Mouse (Mus musculus) lung, postnatal 10 days (tissue): ENCODE results near the gene Grk5.
A peak's percentile ranks its signal among the peaks of the same experiment; 100 is the strongest.

ENCODE experiments used
- DNase-seq: peaks from one replicate; pipeline ENCODE4 v3.0.0; 2021

The Grk5 gene

GRCm38 (mm10) chr19:60981391-60981790 lies 91.8 kb downstream of the Grk5 start:
- DNase-seq = no peak

GRCm38 (mm10) chr19:60981894-60982293 lies 92.3 kb downstream of the Grk5 start:
- no peak for DNase-seq

- DNase-seq = peak; percentile 51
These were observed 100.2 kb downstream of the Grk5 start for GRCm38 (mm10) chr19:60989766-60990165.

GRCm38 (mm10) chr19:60994214-60994613 lies 104.7 kb downstream of the Grk5 start:
- no peak for DNase-seq

- DNase-seq = no peak
These were observed 105.3 kb downstream of the Grk5 start for GRCm38 (mm10) chr19:60994845-60995244.

GRCm38 (mm10) chr19:60997784-60998183 lies 108.2 kb downstream of the Grk5 start:
- DNase-seq = no peak

- no peak for DNase-seq
These were observed 110.1 kb downstream of the Grk5 start for GRCm38 (mm10) chr19:60999652-61000051.

GRCm38 (mm10) chr19:61000958-61001357 lies 111.4 kb downstream of the Grk5 start:
- no peak for DNase-seq

GRCm38 (mm10) chr19:61009266-61009665 lies 119.7 kb downstream of the Grk5 start:
- no peak for DNase-seq

- DNase-seq = no peak
These were observed 128.1 kb downstream of the Grk5 start for GRCm38 (mm10) chr19:61017477-61018266.

GRCm38 (mm10) chr19:61021502-61021901 lies 132.0 kb downstream of the Grk5 start:
- peak; percentile 7 for DNase-seq

- DNase-seq = peak; percentile 33
These were observed 132.5 kb downstream of the Grk5 start for GRCm38 (mm10) chr19:61021939-61022566.

- DNase-seq = no peak
These were observed 142.0 kb downstream of the Grk5 start for GRCm38 (mm10) chr19:61031570-61031969.

GRCm38 (mm10) chr19:61039151-61039550 lies 149.6 kb downstream of the Grk5 start:
- DNase-seq = no peak

- DNase-seq = no peak
These were observed 159.1 kb downstream of the Grk5 start for GRCm38 (mm10) chr19:61048646-61049045.

GRCm38 (mm10) chr19:61049413-61049812 lies 159.9 kb downstream of the Grk5 start:
- peak; percentile 23 for DNase-seq

GRCm38 (mm10) chr19:61051151-61051550 lies 161.6 kb downstream of the Grk5 start:
- no peak for DNase-seq

GRCm38 (mm10) chr19:61052008-61052407 lies 162.5 kb downstream of the Grk5 start:
- DNase-seq = no peak

- DNase-seq = peak; percentile 33
These were observed 163.2 kb downstream of the Grk5 start for GRCm38 (mm10) chr19:61052786-61053185.

GRCm38 (mm10) chr19:61056783-61057410 lies 167.3 kb downstream of the Grk5 start:
- DNase-seq = no peak

- DNase-seq = peak; percentile 67
These were observed 168.0 kb downstream of the Grk5 start for GRCm38 (mm10) chr19:61057581-61057980.

- DNase-seq = peak; percentile 42
These were observed 174.8 kb downstream of the Grk5 start for GRCm38 (mm10) chr19:61064386-61064785.

- peak; percentile 43 for DNase-seq
These were observed 175.5 kb downstream of the Grk5 start for GRCm38 (mm10) chr19:61065011-61065410.

GRCm38 (mm10) chr19:61078622-61079021 lies 189.1 kb downstream of the Grk5 start:
- DNase-seq = no peak
